Mouse (Mus musculus) neural tube, embryonic 14.5 days (tissue): ENCODE data around the gene Nptxr. TPM values are rescaled to one million over a fixed set of nuclear protein-coding genes. Genes with fewer than 3 reads are reported as not detected.

Experiments used
- ATAC-seq: fragments of 200-750 bp; cut with Nextera tagmentation; 2 replicates; pipeline ENCODE4 v1.8.0; 2017; ENCODE audit warnings: low read depth, mild to moderate bottlenecking, moderate TSS enrichment, moderate library complexity
- H3K27ac ChIP-seq: fragments of 300-500 bp; sonication (generic); 2 replicates; pipeline ENCODE4 v1.5.1; 2014; ENCODE audit warnings: low read depth, mild to moderate bottlenecking, control low read depth, low read length, moderate library complexity, mixed read lengths
- H3K27me3 ChIP-seq: fragments of 300-500 bp; sonication (generic); 2 replicates; pipeline ENCODE4 v1.6.1; 2014; ENCODE audit warnings: low read length; ENCODE audit not compliant: control insufficient read depth, insufficient read depth
- H3K36me3 ChIP-seq: fragments of 300-500 bp; sonication (generic); 2 replicates; pipeline ENCODE4 v1.6.1; 2014; ENCODE audit warnings: low read length, mixed read lengths; ENCODE audit not compliant: control insufficient read depth, insufficient read depth
- H3K4me1 ChIP-seq: fragments of 300-500 bp; sonication (generic); 2 replicates; pipeline ENCODE4 v1.6.1; 2014; ENCODE audit warnings: low read length; ENCODE audit not compliant: control insufficient read depth, insufficient read depth
- H3K4me2 ChIP-seq: fragments of 300-500 bp; sonication (generic); 2 replicates; pipeline ENCODE4 v1.6.1; 2014; ENCODE audit warnings: mild to moderate bottlenecking, low read depth, low read length, control low read depth
- H3K4me3 ChIP-seq: fragments of 300-500 bp; sonication (generic); 2 replicates; pipeline ENCODE4 v1.5.1; 2014; ENCODE audit warnings: low read depth, low read length, control low read depth, mixed read lengths
- H3K9ac ChIP-seq: fragments of 300-500 bp; sonication (generic); replicated peaks from 2 replicates; pipeline ENCODE4 v1.6.1; 2014; ENCODE audit warnings: low read depth, mild to moderate bottlenecking, control low read depth, low read length, mixed read lengths
- H3K9me3 ChIP-seq: fragments of 300-500 bp; sonication (generic); 2 replicates; pipeline ENCODE4 v1.6.1; 2016; ENCODE audit warnings: low read length; ENCODE audit not compliant: control insufficient read depth
- WGBS: fragments of 180-500 bp; shearing (Covaris S2); extraction: QIAGEN DNeasy Blood & Tissue Kit; methylation state at CpG from one replicate; pipeline ENCODE4 v1.1.7; 2014; 5-methylcytosine and 5-hydroxymethylcytosine counted together
- polyA plus RNA-seq: library from polyadenylated mRNA; unstranded; fragments of >200 nt; fragmentation: Nextera tagmentation; extraction: Ambion mirVana; gene quantifications from 2 replicates; pipeline ENCODE4 v1.2.1, GENCODE M21; 2014

Gene Nptxr
- polyA plus RNA-seq, 1 experiment from 2014 or later: 23.4 TPM

DNA sequence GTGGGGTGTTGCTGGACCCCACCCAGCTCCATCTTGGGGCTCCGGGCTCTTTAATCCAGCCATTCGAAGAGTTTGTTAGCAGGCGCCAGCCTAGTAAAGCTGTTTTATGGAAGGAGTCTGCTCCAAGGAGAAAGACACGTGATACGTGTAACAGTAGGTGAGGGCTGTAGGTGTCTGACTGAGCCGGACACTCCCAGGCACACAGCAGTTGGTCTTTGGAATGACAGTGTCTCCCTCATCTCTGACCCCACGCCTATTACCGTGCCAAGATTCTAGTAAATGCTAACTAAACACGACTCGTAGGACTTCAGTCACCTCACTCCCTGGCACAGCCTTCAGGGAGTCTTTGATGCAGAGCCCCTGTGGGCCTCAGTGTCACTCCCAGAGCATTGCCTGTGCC is 59.3 kb downstream of the Nptxr start:
- Histone ChIP-seq H3K4me2 (no peak overlapping the region), H3K4me1 (peaks cover 13% of the 10 kb centered on the region), H3K27ac (no peak overlapping the region), H3K36me3 (no peaks in the 10 kb centered on the region), H3K4me3 (no peak overlapping the region), H3K9me3 (no peaks in the 10 kb centered on the region), H3K9ac (no peak overlapping the region), H3K27me3 (no peaks in the 10 kb centered on the region)
- WGBS: 88% methylated on average over 10 of the region's 10 CpGs
- ATAC-seq: no peak

DNA sequence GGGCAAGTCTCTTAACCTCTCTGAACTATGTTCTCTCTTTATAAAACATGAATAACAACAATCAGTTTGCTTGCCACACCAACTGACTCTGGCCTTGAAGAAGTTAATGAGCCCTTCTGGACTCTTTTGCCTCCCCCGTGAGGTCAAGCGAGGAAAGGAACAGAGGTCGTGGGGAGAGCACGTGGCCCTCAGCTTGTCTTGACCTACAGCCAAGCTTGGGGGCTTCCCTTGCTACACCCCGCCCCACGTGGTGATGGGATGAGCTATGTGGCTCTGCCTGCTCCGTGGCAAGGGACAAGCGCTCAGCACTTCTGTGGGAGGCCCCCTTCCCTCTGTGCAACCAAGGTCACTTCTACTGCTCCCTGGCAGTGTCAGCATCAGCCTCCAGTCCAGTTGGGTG is 59.8 kb downstream of the Nptxr start:
- H3K9me3 ChIP-seq: no peaks in the 10 kb centered on the region
- no peak overlapping the region for H3K4me3 ChIP-seq
- no peak for ATAC-seq
- no peak overlapping the region for H3K27ac ChIP-seq
- no peak overlapping the region for H3K9ac ChIP-seq
- peaks cover 13% of the 10 kb centered on the region for H3K4me1 ChIP-seq
- H3K36me3 ChIP-seq: no peaks in the 10 kb centered on the region
- H3K27me3 ChIP-seq: no peaks in the 10 kb centered on the region
- H3K4me2 ChIP-seq: no peak overlapping the region
- 84% methylated on average over 8 of the region's 8 CpGs for WGBS

DNA sequence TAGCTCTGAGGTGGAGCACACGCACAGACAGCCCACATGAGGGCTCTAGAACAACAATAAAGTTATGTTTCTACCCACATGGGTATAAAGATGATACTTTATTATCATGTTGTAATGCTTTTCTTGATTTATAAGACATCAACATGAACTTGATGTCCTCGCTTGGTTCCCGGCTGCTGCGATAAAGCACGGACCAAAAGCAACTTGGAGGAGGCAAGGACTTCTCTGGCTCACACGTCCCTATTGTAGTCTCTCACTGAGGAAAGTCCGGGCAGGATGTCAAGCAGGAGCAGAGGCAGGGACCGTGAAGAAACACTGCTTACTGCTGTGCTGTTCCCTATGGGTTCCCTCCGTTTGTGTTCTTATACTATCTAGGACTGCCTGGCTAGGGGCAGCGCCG is 60.6 kb downstream of the Nptxr start:
- Histone ChIP-seq H3K4me1 (peaks cover 13% of the 10 kb centered on the region), H3K36me3 (0 out of 2 replicates have a peak, but pooled peaks cover 1% of the 10 kb centered on the region), H3K4me2 (no peak overlapping the region), H3K27ac (no peak overlapping the region), H3K9me3 (no peaks in the 10 kb centered on the region), H3K27me3 (no peaks in the 10 kb centered on the region), H3K4me3 (no peak overlapping the region), H3K9ac (no peak overlapping the region)
- no peak for ATAC-seq
- 96% methylated on average over 11 of the region's 11 CpGs for WGBS

DNA sequence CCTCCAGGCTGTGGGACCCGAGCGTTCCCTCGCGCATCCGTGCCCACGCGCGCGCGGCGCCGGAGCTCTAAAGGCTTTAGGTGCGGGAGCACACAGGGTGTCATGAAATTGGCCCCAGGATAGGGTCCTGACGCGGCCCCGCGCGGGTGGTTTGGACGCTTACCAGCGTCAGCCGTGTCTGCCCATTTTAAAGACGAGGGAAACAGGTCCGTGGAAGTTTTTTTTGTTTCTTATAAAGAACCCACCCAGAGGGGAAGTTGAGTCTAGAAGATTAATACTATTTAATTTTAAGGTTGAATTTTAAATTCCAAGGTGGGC is 61.9 kb downstream of the Nptxr start:
- 0% methylated on average over 23 of the region's 23 CpGs for WGBS
- H3K4me3 ChIP-seq: peak overlapping the region; percentile 95
- peak overlapping the region; percentile 91 for H3K9ac ChIP-seq
- no peak; the same call in 1 of the 2 replicates for ATAC-seq
- peaks cover 15% of the 10 kb centered on the region for H3K36me3 ChIP-seq
- 0 out of 2 replicates have a peak overlapping the region, but pooled peaks have one; percentile 64 for H3K27ac ChIP-seq
- H3K9me3 ChIP-seq: no peaks in the 10 kb centered on the region
- H3K4me1 ChIP-seq: peaks cover 13% of the 10 kb centered on the region
- no peaks in the 10 kb centered on the region for H3K27me3 ChIP-seq
- peak overlapping the region; percentile 86 for H3K4me2 ChIP-seq

DNA sequence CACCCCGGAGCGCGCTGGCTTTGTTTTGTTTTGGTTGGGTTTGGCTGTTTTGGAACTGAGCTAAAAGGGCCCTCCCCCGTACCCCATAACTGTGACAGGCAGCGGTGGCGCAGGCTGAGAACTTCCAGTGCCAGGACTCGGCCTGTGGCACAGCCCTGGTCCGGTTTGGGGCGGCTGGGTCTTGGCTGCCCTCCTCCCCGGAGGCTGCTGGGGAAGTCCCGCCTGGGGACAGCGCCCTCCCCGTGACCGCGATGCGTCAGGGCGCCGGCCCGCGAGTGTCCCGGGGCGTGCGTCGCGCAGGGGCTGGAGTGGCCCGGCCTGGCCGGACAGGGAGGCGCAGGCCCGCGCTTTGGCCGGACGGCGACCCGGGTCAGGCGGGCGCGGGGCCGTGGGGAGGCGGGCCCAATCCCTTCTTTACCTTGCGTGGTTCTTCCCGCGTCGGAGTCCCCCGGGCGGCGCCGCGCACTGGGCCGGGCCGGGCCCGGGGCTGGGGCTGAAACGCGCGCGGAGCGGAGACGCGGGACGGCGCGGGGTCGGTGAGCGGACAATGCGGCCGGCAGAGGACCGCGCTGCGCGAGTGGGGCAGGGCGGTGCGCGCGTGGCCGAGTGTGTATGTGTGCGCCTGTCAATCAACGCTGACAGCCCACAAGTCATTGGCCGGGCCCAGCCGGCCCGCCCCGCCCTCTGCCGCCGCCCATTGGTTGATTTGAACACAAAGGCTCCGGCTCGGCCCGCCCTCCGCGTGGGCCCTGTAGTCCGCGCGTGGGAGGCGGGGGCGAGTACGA is 62.5 kb downstream of the Nptxr start, which contains the start of gene Sun2:
Sun2 (minus strand) TSS at position 616 of the 785 bp plus-strand sequence.
- Histone ChIP-seq H3K9ac (peak within 1 kb of the TSS; percentile 91), H3K4me2 (peak within 1 kb of the TSS; percentile 86), H3K27ac (peak within 1 kb of the TSS; percentile 64), H3K9me3 (no peaks in the 10 kb centered on the region), H3K36me3 (peaks cover 20% of the 10 kb centered on the region), H3K4me3 (peak within 1 kb of the TSS; percentile 95), H3K4me1 (peaks cover 13% of the 10 kb centered on the region), H3K27me3 (no peaks in the 10 kb centered on the region)
- under 1% methylated on average over 78 of the region's 93 CpGs for WGBS
- ATAC-seq: peak; percentile 95

DNA sequence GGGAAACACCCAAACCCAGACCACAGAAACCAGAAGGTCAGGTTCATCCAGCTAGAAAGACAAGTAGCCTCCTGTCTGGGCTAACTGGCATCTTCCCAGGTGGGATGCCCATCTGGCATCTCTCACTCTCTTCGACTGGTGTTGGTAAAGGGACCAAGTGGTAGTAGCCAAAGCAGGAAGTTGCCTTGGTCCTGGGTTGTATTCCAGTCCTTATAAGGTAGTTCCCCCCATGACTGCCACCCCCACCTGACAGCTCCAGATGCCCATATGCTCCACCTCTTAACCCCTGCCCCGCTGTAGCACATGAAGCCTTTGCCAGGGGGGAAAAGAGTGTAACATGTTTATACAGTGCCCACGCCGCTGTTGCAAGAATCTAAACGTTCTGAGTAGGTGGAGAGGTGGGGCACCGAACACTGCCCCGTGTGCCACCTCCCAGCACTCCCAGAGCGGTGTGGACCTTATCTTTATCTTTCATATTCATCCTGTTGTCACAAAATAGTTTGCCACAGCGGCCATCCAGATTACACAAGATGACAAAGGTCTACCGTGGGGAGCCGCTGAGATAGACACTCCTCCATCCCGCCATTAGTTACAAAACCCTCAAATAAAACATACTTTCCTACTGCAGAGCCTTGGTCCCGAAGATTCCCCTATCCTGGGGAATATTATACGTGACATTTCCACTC is 63.2 kb downstream of the Nptxr start:
- Histone ChIP-seq H3K4me3 (peak overlapping the region; percentile 95), H3K27ac (no peak overlapping the region), H3K9me3 (no peaks in the 10 kb centered on the region), H3K27me3 (no peaks in the 10 kb centered on the region), H3K36me3 (peaks cover 28% of the 10 kb centered on the region), H3K4me2 (peak overlapping the region; percentile 86), H3K9ac (peak overlapping the region; percentile 91), H3K4me1 (peaks cover 13% of the 10 kb centered on the region)
- 33% methylated on average over 14 of the region's 14 CpGs for WGBS
- no peak for ATAC-seq

DNA sequence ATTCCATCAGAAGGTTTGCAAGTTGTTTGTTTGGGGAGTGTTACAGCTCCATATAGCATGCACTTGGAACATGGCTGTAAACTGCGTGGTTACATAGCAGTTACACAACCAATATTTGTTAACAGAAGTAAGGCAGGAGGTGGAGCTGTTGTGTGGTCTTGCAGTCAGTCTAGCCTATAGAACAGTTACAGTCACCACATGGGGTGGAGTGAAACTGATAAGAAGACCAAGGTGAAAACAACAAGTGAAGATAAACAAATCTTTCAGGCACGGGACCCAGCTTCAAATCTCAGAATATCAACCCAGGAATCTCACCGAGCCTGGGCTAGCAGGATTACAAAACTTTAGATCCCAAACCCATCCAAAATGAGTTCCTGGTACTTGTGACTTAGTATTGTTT is 63.8 kb downstream of the Nptxr start:
- Histone ChIP-seq H3K36me3 (peaks cover 28% of the 10 kb centered on the region), H3K4me3 (peak overlapping the region; percentile 95; the same call in 1 of the 2 replicates), H3K27me3 (no peaks in the 10 kb centered on the region), H3K9ac (no peak overlapping the region), H3K4me2 (peak overlapping the region; percentile 86), H3K27ac (no peak overlapping the region), H3K4me1 (peaks cover 13% of the 10 kb centered on the region), H3K9me3 (no peaks in the 10 kb centered on the region)
- 88% methylated on average over 3 of the region's 3 CpGs for WGBS
- no peak for ATAC-seq
